Mouse (Mus musculus): ENCODE measurements around the gene Prss35. TPM values are rescaled to one million over a fixed set of nuclear protein-coding genes. Genes with fewer than 3 reads are reported as not detected.

Gene Prss35
- polyA plus RNA-seq, 1 experiment from 2014 or later: 17.5 TPM

Other genes starting within 250 kb of the Prss35 start
- 35.0 and 37.0 TPM in 2 replicates for gene Pgm3, start 171.8 kb upstream of the Prss35 start, polyA plus RNA-seq (2015; fragmentation: Nextera tagmentation; extraction: Ambion mirVana)
- 2.4 and 2.7 TPM in 2 replicates for gene Rwdd2a, start 171.7 kb upstream of the Prss35 start, polyA plus RNA-seq (2015; fragmentation: Nextera tagmentation; extraction: Ambion mirVana)
- gene Me1, start 47.7 kb upstream of the Prss35 start, polyA plus RNA-seq (2015; fragmentation: Nextera tagmentation; extraction: Ambion mirVana): 19.3 and 22.5 TPM in 2 replicates
- 4.7 and 6.8 TPM in 2 replicates for gene Snap91, start 137.0 kb downstream of the Prss35 start, polyA plus RNA-seq (2015; fragmentation: Nextera tagmentation; extraction: Ambion mirVana)